ENCODE assay signal across 10 mouse cellular contexts in the genomic region with DNA sequence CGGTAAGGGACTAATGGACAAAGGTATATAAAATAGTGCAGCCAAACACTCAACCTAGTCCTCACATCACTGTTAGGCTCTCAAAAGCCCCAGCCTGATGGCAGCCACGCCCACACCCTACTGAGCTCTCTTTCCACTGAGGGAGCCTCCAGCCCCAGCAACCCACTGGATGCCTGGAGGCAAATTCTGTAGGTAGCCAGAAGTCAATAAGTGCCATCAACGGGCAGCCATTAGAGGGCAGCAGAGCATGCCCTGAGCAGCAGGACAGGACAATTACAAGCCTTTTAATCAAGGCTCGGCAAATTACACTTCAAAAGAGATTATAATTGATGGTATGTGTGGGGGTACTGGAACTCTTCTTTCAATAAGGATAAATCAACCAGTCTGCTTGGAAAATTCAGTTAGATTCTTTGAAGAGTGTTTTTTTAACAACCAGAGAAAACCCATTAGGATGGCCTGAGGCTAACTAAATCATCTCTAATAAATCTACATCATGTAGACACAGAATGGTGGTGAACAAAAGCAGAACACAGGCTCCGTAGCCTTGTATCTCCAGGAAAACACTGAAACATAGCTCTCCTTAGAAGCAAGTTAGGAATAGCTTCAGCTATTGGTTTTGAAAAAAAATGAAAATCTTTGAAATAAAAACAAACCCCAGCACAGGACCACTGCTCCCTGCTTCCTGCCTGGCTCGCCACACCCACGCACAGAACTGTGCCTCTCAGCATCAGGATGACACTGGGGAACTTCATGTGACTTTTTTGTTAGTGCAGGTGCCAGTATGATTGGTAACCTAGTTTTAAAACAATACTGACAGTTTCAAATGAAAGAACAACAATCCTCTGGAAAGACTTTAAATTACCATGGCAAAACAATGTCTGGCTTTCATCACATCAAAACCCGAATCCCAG. TPM values are rescaled to one million over a fixed set of nuclear protein-coding genes. Genes with fewer than 3 reads are reported as not detected.
DNase-seq lines count a peak whose midpoint lies in the region; ATAC-seq and TF ChIP-seq lines count a peak whose summit lies in the region.
"Had no signal": no experiment of that assay in that cellular context is flagged by ENCODE, and none has a peak within 500 bp of the region (broad histone marks: within the 10 kb centered on the region; RNA-seq: fewer than 3 reads in every experiment).

No protein-coding gene starts in this region.

- 44% methylated on average over 8 of the region's 8 CpGs for WGBS in liver, embryonic 12.5 days (ENCODE audit: insufficient replicate concordance)
- 25% methylated on average over 8 of the region's 8 CpGs for WGBS in embryonic facial prominence, embryonic 11.5 days
- WGBS in hindbrain, embryonic 14.5 days: 36% methylated on average over 8 of the region's 8 CpGs
- 40% methylated on average over 8 of the region's 8 CpGs for WGBS in liver, embryonic 14.5 days (ENCODE audit: insufficient replicate concordance)
- WGBS in neural tube, embryonic 13.5 days: 22% methylated on average over 8 of the region's 8 CpGs

- H3K27me3 ChIP-seq in liver, embryonic 12.5 days (replicated peaks): no peaks in the 10 kb centered on the region
- H3K27me3 ChIP-seq in embryonic facial prominence, embryonic 11.5 days (ENCODE audit: control insufficient read depth, insufficient read depth, low read length): no peaks in the 10 kb centered on the region
- H3K27me3 ChIP-seq in hindbrain, embryonic 14.5 days (ENCODE audit: control insufficient read depth, insufficient read depth, low read length): no peaks in the 10 kb centered on the region
- no peaks in the 10 kb centered on the region for H3K27me3 ChIP-seq in liver, embryonic 14.5 days (ENCODE audit: control insufficient read depth, insufficient read depth, low read length)
- no peaks in the 10 kb centered on the region for H3K27me3 ChIP-seq in neural tube, embryonic 13.5 days
- H3K27me3 ChIP-seq: embryonic facial prominence, embryonic 12.5 days had no signal

- no peak overlapping the region for H3K4me2 ChIP-seq in liver, embryonic 12.5 days
- no peak overlapping the region for H3K4me2 ChIP-seq in embryonic facial prominence, embryonic 11.5 days (ENCODE audit: low read depth, low read length)
- H3K4me2 ChIP-seq in hindbrain, embryonic 14.5 days (replicated peaks): no peak overlapping the region
- H3K4me2 ChIP-seq in liver, embryonic 14.5 days (ENCODE audit: low read depth): no peak overlapping the region
- H3K4me2 ChIP-seq in neural tube, embryonic 13.5 days: no peak overlapping the region
- H3K4me2 ChIP-seq: embryonic facial prominence, embryonic 12.5 days had no signal

- TF ChIP-seq CTCF in liver, embryonic 14.5 days (IDR thresholded peaks at IDR 0.05; ENCODE audit: low read depth): peak; percentile 69

- TF ChIP-seq EP300 in liver, embryonic 14.5 days (IDR thresholded peaks at IDR 0.05; ENCODE audit: low read depth): no peak

- peak; percentile 33 for DNase-seq in liver
- peak; percentile 61 to 75 for DNase-seq in adrenal gland, postnatal 36 days
- peak; percentile 64 for DNase-seq in embryonic facial prominence, embryonic 11.5 days (ENCODE audit: low spot score)
- peak; percentile 63 for DNase-seq in hindbrain, embryonic 14.5 days (ENCODE audit: low spot score)
- peak in 2 of 3 experiments; percentile 1 to 4 for DNase-seq in liver, embryonic 14.5 days (ENCODE audit: low read depth in 3 of 3, low spot score in 3 of 3)

- H3K27ac ChIP-seq in liver, embryonic 12.5 days: no peak overlapping the region
- no peak overlapping the region for H3K27ac ChIP-seq in embryonic facial prominence, embryonic 11.5 days (replicated peaks; ENCODE audit: low read depth, low read length)
- H3K27ac ChIP-seq in hindbrain, embryonic 14.5 days: no peak overlapping the region
- H3K27ac ChIP-seq in liver, embryonic 14.5 days: no peak overlapping the region
- no peak overlapping the region for H3K27ac ChIP-seq in neural tube, embryonic 13.5 days (replicated peaks)
- H3K27ac ChIP-seq: embryonic facial prominence, embryonic 12.5 days; macrophage had no signal

- no peaks in the 10 kb centered on the region for H3K9me3 ChIP-seq in liver, embryonic 12.5 days (replicated peaks)
- no peaks in the 10 kb centered on the region for H3K9me3 ChIP-seq in embryonic facial prominence, embryonic 11.5 days (replicated peaks; ENCODE audit: control insufficient read depth, low read length)
- H3K9me3 ChIP-seq in hindbrain, embryonic 14.5 days (ENCODE audit: control insufficient read depth, low read length): no peaks in the 10 kb centered on the region
- no peaks in the 10 kb centered on the region for H3K9me3 ChIP-seq in liver, embryonic 14.5 days (ENCODE audit: control insufficient read depth, low read length)
- no peaks in the 10 kb centered on the region for H3K9me3 ChIP-seq in neural tube, embryonic 13.5 days
- H3K9me3 ChIP-seq: embryonic facial prominence, embryonic 12.5 days had no signal

- H3K36me3 ChIP-seq in liver, embryonic 12.5 days: no peaks in the 10 kb centered on the region
- H3K36me3 ChIP-seq in embryonic facial prominence, embryonic 11.5 days (replicated peaks; ENCODE audit: control insufficient read depth, insufficient read depth, low read depth, low read length): no peaks in the 10 kb centered on the region
- no peaks in the 10 kb centered on the region; the same call in 1 of the 2 replicates for H3K36me3 ChIP-seq in hindbrain, embryonic 14.5 days (replicated peaks; ENCODE audit: control insufficient read depth, insufficient read depth)
- no peaks in the 10 kb centered on the region for H3K36me3 ChIP-seq in liver, embryonic 14.5 days (replicated peaks; ENCODE audit: control insufficient read depth, insufficient read depth, low read depth)
- H3K36me3 ChIP-seq in neural tube, embryonic 13.5 days: peaks cover 2% of the 10 kb centered on the region; the same call in 1 of the 2 replicates

- H3K9ac ChIP-seq in liver, embryonic 12.5 days: no peak overlapping the region
- H3K9ac ChIP-seq in embryonic facial prominence, embryonic 11.5 days (replicated peaks; ENCODE audit: low read length): no peak overlapping the region
- no peak overlapping the region for H3K9ac ChIP-seq in hindbrain, embryonic 14.5 days
- H3K9ac ChIP-seq in liver, embryonic 14.5 days (replicated peaks): no peak overlapping the region
- H3K9ac ChIP-seq in neural tube, embryonic 13.5 days: no peak overlapping the region
- H3K9ac ChIP-seq: embryonic facial prominence, embryonic 12.5 days had no signal

- ATAC-seq in liver, embryonic 12.5 days: no peak
- ATAC-seq in embryonic facial prominence, embryonic 11.5 days (replicated peaks; ENCODE audit: insufficient number of reproducible peaks, low FRiP score, low TSS enrichment, low read depth): no peak; the same call in 1 of the 2 replicates
- peak; percentile 12; the same call in 1 of the 2 replicates for ATAC-seq in hindbrain, embryonic 14.5 days (ENCODE audit: low FRiP score)
- ATAC-seq in liver, embryonic 14.5 days (ENCODE audit: insufficient read depth): no peak
- peak; percentile 64; the same call in 1 of the 2 replicates for ATAC-seq in neural tube, embryonic 13.5 days (ENCODE audit: low read depth)
- no peak for ATAC-seq in inflammation-experienced regulatory T-cells, adult 6 months

- H3K4me1 ChIP-seq in liver, embryonic 12.5 days: no peaks in the 10 kb centered on the region
- H3K4me1 ChIP-seq in embryonic facial prominence, embryonic 11.5 days (ENCODE audit: control insufficient read depth, insufficient read depth, low read length): no peaks in the 10 kb centered on the region; the same call in 1 of the 2 replicates
- H3K4me1 ChIP-seq in hindbrain, embryonic 14.5 days (replicated peaks; ENCODE audit: control insufficient read depth, insufficient read depth, low read length): peaks cover 11% of the 10 kb centered on the region
- no peaks in the 10 kb centered on the region for H3K4me1 ChIP-seq in liver, embryonic 14.5 days (replicated peaks; ENCODE audit: control insufficient read depth in 2 of 2, insufficient read depth in 2 of 2, low read length in 1 of 2)
- peaks cover 36% of the 10 kb centered on the region for H3K4me1 ChIP-seq in neural tube, embryonic 13.5 days (replicated peaks)

- no peak overlapping the region for H3K4me3 ChIP-seq in liver, embryonic 12.5 days
- H3K4me3 ChIP-seq in embryonic facial prominence, embryonic 11.5 days (ENCODE audit: low read depth, low read length): no peak overlapping the region
- no peak overlapping the region for H3K4me3 ChIP-seq in hindbrain, embryonic 14.5 days (replicated peaks; ENCODE audit: low read length)
- no peak overlapping the region for H3K4me3 ChIP-seq in liver, embryonic 14.5 days (ENCODE audit: insufficient read depth in 1 of 2, low read depth in 2 of 2, low read length in 2 of 2)
- no peak overlapping the region for H3K4me3 ChIP-seq in neural tube, embryonic 13.5 days
- H3K4me3 ChIP-seq: embryonic facial prominence, embryonic 12.5 days had no signal

RNA-seq across cellular contexts. Expression of a gene that starts 30.4 kb away (rescaled TPM):
- 1.6 and 2.3 TPM in 2 replicates for polyA plus RNA-seq in liver, embryonic 12.5 days (2016; fragmentation: Nextera tagmentation; extraction: Ambion mirVana)
- total RNA-seq in adrenal gland, postnatal 36 days (2021): 10 to 100 TPM; 13.0 to 20.6 TPM
- polyA plus RNA-seq in embryonic facial prominence, embryonic 11.5 days (2014; fragmentation: Nextera tagmentation; extraction: Ambion mirVana): 24.3 and 26.7 TPM in 2 replicates
- 48.8 and 51.7 TPM in 2 replicates for polyA plus RNA-seq in hindbrain, embryonic 14.5 days (2014; fragmentation: Nextera tagmentation; extraction: Ambion mirVana)
- 0.25 and 0.46 TPM in 2 replicates for polyA plus RNA-seq in liver, embryonic 14.5 days (2012; rRNA removed)
- 0.48 and 0.49 TPM in 2 replicates for polyA plus RNA-seq in liver, embryonic 14.5 days (2014; fragmentation: Nextera tagmentation; extraction: Ambion mirVana)
- polyA plus RNA-seq in neural tube, embryonic 13.5 days (2015; fragmentation: Nextera tagmentation; extraction: Ambion mirVana): 30.8 and 33.6 TPM in 2 replicates
- under 1 TPM in 2 of 3 experiments, not detected in 1; 0.05 to 0.33 TPM for polyA plus RNA-seq in inflammation-experienced regulatory T-cells, adult 6 months (2017; shearing (Covaris generic))

Comparison
In these comparisons a context has a peak if more than half of its experiments do, and no peak if none do; other contexts are left out.
1. DNase-seq: peak in every context shown above with its lines; median percentile 68 in adrenal gland, postnatal 36 days; 64 in embryonic facial prominence, embryonic 11.5 days; 63 in hindbrain, embryonic 14.5 days; 33 in liver; 2 in liver, embryonic 14.5 days.
2. ATAC-seq: peak in hindbrain, embryonic 14.5 days (single experiment) and neural tube, embryonic 13.5 days (single experiment); none in liver, embryonic 12.5 days (single experiment), embryonic facial prominence, embryonic 11.5 days (single experiment), liver, embryonic 14.5 days (single experiment) and inflammation-experienced regulatory T-cells, adult 6 months (single experiment).